Mouse (Mus musculus): ENCODE data around the gene Fam213a. TPM values are rescaled to one million over a fixed set of nuclear protein-coding genes. Genes with fewer than 3 reads are reported as not detected.

The Fam213a gene
- total RNA-seq, 2 experiments from 2014 or later, result 173 to 191 TPM

DNA sequence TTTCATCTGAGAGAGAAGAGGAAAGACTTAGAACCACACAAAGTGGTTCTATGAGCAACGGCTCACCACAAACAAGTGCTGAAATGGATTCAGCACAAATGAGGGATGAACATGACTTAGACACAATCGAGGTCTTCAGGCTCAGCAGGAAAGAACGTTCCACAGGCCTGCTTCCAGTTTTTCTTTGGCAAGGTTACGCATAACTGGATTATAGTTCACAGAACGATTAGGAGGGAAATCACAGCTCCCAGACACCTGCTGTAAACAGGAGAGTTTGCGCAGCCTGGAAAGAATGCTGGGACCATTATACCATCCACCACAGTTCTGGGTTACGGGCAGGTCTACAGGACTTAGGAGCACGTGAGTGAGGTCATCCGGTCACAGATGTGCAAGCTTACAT is 7.9 kb downstream of the Fam213a start:
- no peak for DNase-seq (ENCODE audit: low spot score in 2 of 2)

DNA sequence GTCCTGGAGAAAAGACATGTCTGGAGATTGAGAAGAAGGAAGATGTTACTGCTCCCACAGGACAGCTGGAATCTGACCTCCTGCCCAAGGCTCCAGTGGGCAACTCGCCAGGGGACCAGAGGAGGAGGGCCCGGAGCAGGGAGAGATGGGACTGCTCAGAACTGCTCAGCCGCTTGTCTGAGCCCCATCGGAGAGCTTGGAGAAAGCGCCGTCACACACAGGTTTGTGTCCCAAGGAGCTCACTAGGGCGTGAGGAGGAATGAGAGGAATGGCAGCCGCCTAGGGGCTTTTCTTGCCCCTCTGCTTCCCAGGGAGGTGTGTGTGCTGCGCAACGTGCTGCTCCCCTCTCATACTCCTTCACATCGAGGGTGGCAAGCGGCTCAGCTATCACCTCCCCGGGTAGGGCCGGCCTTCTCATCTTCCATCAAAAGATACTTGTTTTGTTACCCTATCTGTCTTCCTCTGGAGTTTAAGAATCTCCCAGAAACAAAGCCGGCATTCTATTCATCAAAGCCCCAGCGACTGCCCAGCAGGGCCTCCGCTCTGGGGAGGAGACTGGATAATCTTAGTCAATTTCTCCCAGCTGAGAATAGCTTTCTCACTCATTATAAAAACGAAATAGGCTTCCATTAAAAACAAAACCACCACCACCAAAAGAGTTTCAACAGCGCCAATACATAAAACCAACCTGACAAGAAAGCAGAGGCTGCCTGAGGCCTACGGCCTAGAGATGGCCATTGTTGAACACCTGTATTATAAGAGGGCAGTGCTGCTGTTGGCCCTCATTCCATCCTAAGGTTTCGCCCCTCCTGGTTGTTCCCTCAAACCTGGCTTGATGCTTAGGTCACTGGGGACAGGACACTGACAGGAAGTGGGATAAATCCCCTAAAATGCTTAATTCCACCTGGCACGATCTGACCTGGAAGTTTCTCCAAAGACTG is 9.1 kb downstream of the Fam213a start:
- no peak for DNase-seq (ENCODE audit: low spot score in 2 of 2)

DNA sequence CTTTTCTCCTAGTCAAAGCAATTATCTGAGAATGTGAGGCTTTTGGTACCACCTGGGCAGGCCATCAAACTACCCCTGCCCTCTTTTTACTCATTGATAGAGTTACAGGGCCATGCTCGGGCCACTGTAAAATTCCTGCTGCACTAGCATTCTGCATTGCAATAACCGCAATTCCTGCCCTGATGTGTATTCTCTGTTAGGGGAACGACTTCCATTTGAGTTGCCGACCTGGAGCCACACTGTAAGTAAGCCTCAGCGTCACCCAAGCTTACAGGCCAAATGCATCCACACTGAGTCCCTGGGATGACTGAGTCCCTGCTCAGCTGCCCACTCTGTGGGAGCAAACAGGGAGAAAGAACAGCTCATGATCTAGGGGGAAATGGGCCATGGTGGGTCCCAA is 12.0 kb downstream of the Fam213a start:
- DNase-seq (ENCODE audit: low spot score in 2 of 2), result no peak

DNA sequence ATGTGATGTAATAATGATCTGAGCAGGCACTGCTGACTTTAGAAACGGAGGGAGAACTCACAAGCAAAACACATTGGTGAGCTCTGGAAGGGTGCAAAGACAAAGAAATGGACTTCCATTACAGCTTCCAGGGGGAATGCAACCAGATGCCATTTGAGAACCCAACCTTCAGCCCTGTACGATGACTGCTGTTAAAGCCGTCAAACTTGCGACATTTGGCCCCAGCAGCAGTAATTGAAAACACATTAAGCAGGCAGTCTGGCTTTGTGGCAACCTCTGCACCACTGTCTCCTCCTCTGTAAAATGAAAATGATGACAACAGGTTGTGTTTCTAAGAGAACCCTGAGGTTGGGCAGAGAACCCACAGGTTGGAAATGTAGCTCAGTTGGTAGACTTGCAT is 12.8 kb downstream of the Fam213a start:
- no peak for DNase-seq (ENCODE audit: low spot score in 2 of 2)

DNA sequence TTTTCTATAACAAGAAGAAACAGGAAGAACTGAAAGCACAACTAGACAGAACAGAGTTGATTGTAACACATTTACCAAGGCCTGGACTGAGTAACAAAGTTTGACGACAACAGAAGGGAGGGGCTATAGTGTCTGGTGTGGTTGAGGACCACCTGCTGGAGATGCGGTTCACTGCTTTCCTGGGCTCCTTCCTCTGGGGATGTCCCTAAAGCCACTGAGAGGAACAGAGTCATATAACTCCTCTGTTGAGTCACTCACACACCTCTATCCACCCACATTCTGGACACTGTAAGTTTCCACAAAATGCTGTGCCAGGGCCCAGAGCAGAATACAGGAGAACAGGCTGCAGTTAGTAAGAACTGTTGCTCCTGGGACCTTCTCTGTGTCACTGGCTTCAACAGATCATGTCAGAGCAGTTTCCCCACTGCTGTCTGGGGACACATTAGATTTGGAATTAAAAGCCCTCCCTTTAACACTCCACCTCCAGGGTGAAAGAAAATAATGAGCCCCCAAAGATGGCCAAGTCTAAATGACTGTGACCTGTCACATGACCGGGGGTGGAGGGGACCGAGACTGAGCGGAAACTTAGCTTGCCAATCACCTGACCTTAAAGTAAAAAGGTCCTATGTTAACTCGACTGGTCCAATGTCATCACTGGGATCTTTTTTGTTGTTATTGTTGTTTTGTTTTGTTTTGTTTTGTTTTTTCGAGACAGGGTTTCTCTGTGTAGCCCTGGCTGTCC is 13.5 kb downstream of the Fam213a start:
- no peak for DNase-seq (ENCODE audit: low spot score in 2 of 2)

DNA sequence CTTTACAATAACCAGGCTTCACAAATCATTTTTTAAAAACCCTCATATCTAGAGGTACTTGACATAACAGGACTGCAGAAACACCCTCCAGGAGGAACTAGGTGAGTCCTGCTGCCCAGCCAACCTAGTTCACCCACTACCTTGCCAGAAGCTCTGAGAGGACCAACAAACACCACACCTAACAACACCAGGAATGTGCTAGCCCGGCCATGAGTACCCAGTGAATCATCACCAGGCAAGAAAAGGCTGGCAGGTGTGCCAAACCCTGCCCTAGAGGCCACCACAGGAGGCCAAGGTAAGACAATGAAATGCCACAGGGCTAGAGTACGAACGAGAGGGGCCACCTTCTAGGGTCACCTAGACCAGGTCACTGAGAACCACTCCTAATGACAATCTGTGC is 17.4 kb downstream of the Fam213a start:
- DNase-seq (ENCODE audit: low spot score in 2 of 2), result no peak

DNA sequence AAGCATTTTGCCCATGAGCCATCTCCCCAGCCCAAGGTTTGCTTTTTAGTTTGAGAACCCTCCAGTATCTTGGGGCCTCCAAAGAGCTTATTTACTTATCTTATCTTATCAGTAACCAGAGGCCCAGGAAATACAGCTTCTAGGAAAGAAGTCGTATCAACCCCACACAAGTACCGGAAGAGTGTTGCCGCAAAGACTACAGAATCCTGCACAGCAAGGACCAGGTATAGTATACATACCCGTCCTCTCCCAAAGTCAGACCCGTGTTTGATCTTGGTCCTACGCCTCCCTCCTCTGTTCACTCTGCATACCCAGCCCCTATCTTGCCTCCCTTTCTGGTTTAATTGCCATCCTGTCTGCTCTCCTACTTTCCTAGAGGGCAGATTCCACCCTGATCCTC is 21.1 kb downstream of the Fam213a start:
- no peak for DNase-seq (ENCODE audit: low spot score in 2 of 2)

DNA sequence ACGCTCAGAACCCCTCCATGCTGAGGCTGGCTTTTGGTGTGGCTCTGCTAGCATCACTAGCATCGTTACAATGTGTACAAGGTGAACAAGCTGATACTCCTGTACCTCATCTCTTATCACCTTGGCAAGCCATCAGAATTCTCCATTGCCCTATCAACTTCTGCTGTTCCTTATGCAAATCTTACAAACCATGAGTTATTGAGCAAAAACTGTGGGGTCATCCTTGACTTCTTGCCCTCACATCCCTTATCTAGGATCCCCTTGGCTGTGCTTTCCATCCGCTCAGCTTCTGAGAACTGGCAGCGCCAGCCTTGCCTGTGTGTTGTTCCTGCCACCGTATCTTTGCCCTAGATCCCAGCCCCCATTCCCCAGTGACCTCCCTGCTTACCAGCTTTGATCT is 24.8 kb downstream of the Fam213a start:
- no peak for DNase-seq (ENCODE audit: low spot score in 2 of 2)

DNA sequence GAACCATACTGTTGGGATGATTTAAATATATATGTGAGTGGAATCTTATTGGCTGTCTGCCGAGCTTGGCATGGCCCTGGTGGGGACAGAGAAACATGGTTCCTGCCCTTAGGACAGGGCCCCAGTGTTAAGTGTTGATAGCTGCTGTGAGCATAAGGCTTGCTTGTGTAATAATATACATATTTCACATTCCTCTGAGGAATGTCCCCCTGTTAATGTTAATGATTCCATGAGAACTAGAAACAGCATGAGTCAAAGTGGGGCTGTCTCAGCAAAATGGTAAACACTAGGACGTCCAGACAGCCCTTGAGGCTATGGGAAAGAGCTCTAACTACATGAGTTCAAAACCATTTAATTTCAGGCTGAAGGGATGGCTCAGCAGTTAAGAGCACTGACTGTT is 26.4 kb downstream of the Fam213a start:
- no peak for DNase-seq (ENCODE audit: low spot score in 2 of 2)

DNA sequence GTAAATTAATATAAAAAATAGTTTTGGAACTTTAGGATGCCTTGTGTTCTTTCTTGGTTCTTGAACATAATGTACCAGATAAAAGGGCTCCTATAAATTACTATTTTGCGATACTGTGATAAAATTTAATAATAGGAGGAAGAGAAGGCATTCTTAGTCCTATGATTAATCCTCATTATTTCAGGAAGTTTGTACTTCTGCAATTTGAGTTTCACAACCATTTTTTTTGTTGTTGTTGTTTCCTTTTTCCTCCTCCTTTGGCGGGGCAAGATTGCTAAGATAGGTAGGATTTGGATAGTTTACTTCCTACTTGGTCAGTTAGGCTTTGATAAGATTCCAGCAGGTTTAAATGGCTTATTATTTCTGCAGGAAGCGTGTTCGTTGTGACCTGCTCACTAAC is 28.0 kb downstream of the Fam213a start:
- DNase-seq (ENCODE audit: low spot score in 2 of 2), result no peak

DNA sequence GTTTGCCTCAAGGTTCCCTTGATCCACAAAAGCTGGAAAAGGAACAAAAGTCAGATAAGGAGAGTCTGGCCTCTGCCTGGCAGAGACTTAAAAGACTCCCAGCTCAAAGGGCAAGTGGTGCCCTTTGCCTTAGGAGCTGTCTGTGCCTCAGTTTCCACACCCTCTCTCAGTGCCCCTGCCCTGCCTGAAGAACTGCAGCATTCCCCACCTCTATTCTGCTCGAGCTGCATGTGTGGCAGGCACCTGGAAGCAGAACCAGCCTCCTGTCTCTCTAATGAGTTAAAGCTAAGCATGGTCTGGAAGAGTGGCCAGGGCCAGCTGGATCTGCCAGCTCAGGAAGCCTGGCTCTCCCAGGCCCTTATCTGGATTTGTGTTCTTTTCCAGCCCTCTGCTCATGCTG is 33.9 kb downstream of the Fam213a start:
- no peak for DNase-seq (ENCODE audit: low spot score in 2 of 2)

DNA sequence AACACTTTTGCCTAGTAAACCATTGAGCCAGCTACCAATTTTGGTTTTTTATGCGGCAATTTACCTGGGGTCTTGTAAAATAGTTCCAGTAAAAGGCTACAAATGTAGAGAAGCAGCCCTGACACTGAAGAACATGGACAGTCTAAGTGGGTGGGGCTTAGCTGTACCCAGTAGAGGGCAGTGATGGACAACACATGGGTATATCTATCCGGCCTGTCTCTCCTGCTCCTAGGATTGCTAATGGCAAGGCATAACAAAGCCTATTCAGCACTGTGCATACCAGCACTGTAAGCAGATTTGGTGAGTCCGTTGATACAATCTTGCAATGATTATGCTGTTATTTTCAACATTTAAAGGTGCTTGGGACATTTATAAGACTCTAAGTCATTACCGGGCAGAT is 34.6 kb downstream of the Fam213a start:
- DNase-seq (ENCODE audit: low spot score in 2 of 2), result peak in 1 of 2 experiments; percentile 69

DNA sequence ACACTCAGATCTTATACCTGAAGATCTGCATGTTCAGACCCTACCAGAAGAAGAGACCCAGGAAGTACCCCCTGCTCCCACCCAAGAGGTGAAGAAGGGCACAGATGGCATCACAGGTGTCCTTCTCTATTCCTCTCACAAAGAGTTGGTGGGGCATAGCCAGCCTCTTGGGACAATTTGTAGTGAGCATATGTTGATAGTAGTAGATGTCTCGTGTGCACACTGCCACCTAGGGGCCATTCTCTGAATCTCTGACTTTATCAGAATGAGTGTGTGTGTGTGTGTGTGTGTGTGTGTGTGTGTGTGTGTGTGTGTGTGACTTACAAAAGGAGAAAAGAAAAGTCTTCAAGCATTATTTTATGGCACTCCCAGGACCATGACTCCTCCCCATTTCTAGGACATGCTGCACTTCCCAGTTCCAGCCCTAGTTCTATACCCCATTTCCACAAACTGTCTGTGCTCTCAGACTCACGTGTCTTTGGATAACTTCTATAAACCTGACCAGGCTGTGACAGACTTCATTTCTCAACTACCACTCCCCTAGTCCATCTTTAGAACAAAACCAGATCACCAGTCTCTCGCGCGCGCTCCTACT is 38.4 kb downstream of the Fam213a start:
- DNase-seq (ENCODE audit: low spot score in 2 of 2), result peak; percentile 52 to 89

DNA sequence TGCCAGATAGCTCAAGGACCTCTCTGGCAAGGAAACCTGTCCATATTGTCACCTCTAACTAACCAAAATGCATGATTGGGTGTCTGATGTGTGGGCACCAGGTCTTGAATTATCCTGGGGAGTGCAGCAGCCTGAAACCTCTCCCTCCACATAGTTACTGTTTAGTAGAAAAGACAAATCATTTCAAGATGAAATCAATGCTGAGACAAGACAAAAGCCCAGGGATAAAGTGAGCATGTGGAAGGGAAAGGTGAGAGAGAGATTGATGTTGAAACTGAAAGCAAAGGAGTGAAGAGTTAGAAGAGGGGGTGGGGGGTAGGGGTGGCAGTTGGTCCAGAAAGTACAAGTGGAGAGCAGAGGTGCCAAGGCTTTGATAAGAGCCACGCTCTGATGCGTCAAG is 45.5 kb downstream of the Fam213a start:
- DNase-seq (ENCODE audit: low spot score in 2 of 2), result no peak

DNA sequence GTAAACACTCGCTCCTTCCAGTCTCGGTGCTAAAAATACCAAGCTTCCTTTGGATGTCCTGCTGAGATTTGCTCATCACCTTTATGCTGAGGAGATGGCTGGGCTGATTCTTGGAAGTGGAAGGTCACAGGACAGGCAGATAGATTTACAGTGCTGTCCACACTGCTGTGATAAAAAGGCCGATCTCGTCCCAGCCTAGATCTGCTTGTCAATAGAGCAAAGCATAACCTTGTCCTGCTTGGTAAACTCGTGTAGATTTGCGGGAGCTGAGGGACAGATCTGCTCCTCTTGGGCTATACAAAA is 46.0 kb downstream of the Fam213a start:
- DNase-seq (ENCODE audit: low spot score in 2 of 2), result no peak

DNA sequence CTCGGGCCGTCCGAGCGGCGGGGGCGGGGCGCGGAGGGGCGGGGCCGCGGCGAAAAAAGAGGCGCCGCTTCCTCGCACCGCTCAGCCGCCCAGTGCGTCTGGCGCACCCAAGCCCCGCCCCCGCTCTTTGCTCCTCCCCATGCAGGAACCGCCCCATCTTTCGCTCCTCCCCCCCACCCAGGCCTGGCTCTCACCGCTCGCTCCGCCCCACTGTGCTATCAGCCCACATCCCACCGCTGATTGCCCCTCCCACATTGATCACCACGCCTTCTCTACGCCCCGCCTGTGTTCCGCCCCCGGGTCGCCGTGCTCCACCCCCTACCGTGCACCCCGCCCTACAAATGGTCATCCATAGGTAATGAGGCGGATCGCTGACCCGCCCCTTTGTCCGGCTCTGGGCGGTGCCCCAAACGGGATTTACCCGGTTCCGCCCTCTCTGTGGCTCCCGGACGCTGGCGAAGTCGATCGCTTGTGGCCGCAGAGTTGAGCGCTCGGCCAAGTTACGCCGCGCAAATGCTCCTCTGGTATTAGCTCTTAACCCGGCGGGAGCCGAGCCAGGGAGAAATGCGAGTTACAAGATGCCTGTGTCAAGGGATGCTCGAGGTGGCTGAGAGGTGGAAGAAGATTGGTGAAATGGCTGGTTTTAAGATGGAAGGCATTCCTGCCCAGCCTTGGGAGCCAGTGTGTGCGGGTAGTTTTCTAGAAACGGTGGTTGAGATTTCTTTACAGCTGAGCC is 46.6 kb downstream of the Fam213a start:
- DNase-seq (ENCODE audit: low spot score in 2 of 2), result peak; percentile 94 to 97

DNA sequence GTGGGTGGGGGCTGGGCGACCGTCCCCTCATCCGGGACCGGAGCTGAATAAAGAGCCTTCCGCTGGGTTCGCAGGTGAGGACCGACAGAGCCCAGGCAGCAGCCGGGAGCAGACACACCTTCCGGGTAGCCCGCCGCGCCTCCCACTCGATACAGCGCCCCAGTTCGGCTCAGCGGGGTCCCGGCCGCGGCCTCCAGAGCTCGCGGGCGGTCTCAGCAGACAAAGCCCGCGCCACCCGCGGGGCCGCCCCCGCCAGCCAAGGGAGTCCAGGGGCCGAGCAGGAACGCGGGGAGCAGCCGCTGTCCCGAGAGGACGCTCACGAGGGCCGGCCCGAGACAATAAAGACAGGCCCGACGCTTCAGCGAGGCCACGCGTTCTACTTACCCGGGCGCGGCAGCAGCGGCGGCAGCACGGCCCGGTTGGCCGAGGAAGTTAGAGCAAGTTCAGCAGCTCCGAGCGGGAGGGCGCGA is 47.2 kb downstream of the Fam213a start, which contains the start of gene Tspan14:
Gene Tspan14, minus strand, starts transcription at position 416 of the 470 bp plus-strand sequence.
- DNase-seq (ENCODE audit: low spot score in 2 of 2), result peak in 1 of 2 experiments; percentile 42

DNA sequence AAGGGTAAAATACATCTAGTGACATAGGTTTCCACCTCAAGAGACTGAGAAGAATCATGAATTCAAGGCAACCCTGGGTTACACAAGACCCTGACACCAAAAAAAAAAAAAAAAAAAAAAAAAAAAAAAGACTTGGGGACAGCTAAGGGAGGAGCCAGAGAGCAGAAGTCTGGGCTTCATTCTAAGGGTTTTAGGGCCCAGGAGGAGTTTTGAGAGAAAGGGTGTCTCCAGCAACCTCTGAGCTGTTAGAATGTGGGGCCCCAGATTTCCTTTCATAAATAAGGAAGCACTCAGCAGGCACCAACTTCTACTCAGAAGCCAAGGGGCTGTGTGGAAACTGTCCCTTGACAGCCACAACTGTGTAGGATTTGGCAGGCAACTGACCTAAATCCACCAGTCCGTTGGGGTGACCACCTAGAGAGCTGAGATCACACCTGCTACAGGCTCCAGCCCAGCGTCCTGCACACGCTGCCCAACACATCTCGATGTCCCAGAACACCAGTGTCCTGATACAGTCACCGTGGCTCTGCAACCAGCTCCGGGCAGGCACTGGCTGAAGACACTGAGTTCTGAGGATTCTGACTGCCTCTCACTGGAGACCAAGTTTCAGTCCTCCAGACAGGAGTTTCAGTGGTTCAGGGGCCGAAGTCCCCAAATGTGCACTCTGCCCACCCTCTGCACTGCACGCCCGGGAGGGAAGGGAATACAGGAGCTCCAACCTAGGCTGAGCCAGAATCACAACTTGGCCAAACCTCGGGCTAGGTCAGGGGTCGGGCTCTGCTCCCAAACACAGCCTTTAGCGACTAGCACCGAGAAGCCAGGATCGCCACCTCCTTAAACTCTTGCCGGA is 47.9 kb downstream of the Fam213a start:
- DNase-seq (ENCODE audit: low spot score in 2 of 2), result no peak

DNA sequence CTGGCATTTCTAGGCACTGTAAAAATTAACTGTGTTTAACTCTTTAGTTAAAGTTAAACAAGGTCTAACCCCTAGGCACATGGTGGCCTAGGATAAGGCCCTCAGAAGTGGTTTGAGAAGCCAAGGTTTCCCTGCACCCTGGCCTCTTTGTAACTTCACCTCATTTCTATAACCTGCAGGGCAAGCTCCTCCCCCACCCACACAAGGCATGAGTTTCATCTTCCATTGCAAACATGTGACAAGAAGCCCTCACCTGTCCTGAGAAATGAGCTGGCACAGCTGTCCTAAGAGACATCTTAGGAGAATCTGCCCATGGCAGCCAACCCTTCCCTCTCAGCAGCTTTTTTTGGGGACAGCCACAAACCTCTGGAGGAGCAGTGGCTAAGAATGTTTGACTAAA is 48.7 kb downstream of the Fam213a start:
- no peak for DNase-seq (ENCODE audit: low spot score in 2 of 2)

DNA sequence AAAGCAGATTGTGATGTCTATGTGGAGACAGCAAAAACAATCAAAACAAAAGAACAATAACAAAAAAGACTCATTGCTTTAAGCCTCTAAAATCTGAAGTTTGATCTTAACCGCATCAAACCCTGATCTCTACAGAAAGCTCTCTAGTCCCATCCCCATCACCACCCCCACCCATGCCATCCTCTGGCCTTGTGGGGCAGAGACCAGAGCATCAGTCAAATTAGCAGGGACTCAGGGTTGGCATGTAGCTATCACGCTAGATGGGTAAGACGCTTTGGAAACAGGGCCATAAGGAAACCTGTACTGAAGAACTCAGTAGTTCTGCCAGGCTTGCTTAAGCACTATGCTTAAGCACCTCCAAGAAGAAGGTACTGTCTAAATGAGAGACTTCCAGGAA is 49.4 kb downstream of the Fam213a start:
- no peak for DNase-seq (ENCODE audit: low spot score in 2 of 2)
